ENCODE assay signal across 10 mouse cellular contexts in the genomic region with DNA sequence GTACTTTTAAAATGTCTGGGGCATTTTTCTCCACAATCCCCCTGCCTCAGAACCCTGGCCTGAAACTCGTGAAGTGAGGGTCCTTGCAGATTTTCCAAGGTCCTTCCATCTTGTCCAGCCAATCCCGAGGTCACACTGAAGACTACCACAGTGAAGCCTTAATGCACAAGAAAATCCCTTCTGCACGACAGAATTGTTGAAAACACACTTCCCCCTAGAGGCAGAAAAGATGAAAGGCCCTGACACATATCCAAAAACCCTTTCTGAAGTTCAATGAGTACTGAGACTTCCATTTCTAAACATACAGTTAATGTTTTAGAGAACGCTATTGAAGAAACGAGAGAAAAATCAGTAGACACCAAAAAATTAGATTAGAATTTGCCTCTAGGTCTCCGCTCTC. TPM values are rescaled to one million over a fixed set of nuclear protein-coding genes. Genes with fewer than 3 reads are reported as not detected.
DNase-seq lines count a peak whose midpoint lies in the region; ATAC-seq lines count a peak whose summit lies in the region.
"Had no signal": no experiment of that assay in that cellular context is flagged by ENCODE, and none has a peak within 500 bp of the region (broad histone marks: within the 10 kb centered on the region; RNA-seq: fewer than 3 reads in every experiment).

No protein-coding gene starts in this region.

- no peak for ATAC-seq in hindbrain, embryonic 11.5 days (ENCODE audit: low FRiP score)
- ATAC-seq in hindbrain, embryonic 12.5 days (ENCODE audit: low FRiP score): no peak

- no peaks in the 10 kb centered on the region for H3K9me3 ChIP-seq in hindbrain, embryonic 11.5 days (ENCODE audit: control insufficient read depth, low read length)
- H3K9me3 ChIP-seq in hindbrain, embryonic 12.5 days (replicated peaks): no peaks in the 10 kb centered on the region
- H3K9me3 ChIP-seq: heart, embryonic 13.5 days; liver, embryonic 13.5 days had no signal

- DNase-seq in hindbrain, embryonic 11.5 days (ENCODE audit: low spot score): peak; percentile 8
- DNase-seq in lung, postnatal 10 days: peak; percentile 51
- no peak for DNase-seq in lung, postnatal 25 days (ENCODE audit: low spot score)
- DNase-seq in adipocyte (ENCODE audit: low spot score): peak; percentile 80
- DNase-seq in retina, embryonic 14.5 days (ENCODE audit: low spot score): peak; percentile 59
- no peak for DNase-seq in left cerebral cortex, adult 8-10 months (ENCODE audit: low spot score in 2 of 2)
- DNase-seq: liver, embryonic 13.5 days; thymus, postnatal 25 days had no signal

- no peaks in the 10 kb centered on the region for H3K36me3 ChIP-seq in hindbrain, embryonic 11.5 days (ENCODE audit: control insufficient read depth, insufficient read depth, low read length)
- no peaks in the 10 kb centered on the region for H3K36me3 ChIP-seq in hindbrain, embryonic 12.5 days
- H3K36me3 ChIP-seq: heart, embryonic 13.5 days; liver, embryonic 13.5 days had no signal

- H3K4me3 ChIP-seq in hindbrain, embryonic 11.5 days (ENCODE audit: low read depth, low read length): no peak overlapping the region
- no peak overlapping the region for H3K4me3 ChIP-seq in hindbrain, embryonic 12.5 days
- H3K4me3 ChIP-seq: heart, embryonic 13.5 days; liver, embryonic 13.5 days had no signal

- no peak overlapping the region for H3K9ac ChIP-seq in hindbrain, embryonic 11.5 days (ENCODE audit: low read depth, low read length)
- H3K9ac ChIP-seq in hindbrain, embryonic 12.5 days: no peak overlapping the region
- H3K9ac ChIP-seq: heart, embryonic 13.5 days; liver, embryonic 13.5 days had no signal

- WGBS in hindbrain, embryonic 11.5 days: 51% methylated on average over 6 of the region's 6 CpGs
- WGBS in hindbrain, embryonic 12.5 days: 45% methylated on average over 6 of the region's 6 CpGs

- H3K4me1 ChIP-seq in hindbrain, embryonic 11.5 days (replicated peaks; ENCODE audit: control insufficient read depth, insufficient read depth, low read length): no peaks in the 10 kb centered on the region
- peaks cover 19% of the 10 kb centered on the region for H3K4me1 ChIP-seq in hindbrain, embryonic 12.5 days
- H3K4me1 ChIP-seq: liver, embryonic 13.5 days had no signal

- H3K4me2 ChIP-seq in hindbrain, embryonic 11.5 days (replicated peaks; ENCODE audit: low read depth, low read length): no peak overlapping the region
- no peak overlapping the region for H3K4me2 ChIP-seq in hindbrain, embryonic 12.5 days (replicated peaks)
- H3K4me2 ChIP-seq: heart, embryonic 13.5 days; liver, embryonic 13.5 days had no signal

- H3K27me3 ChIP-seq in hindbrain, embryonic 11.5 days (ENCODE audit: control insufficient read depth, insufficient read depth, low read length): peaks cover 16% of the 10 kb centered on the region
- peaks cover 28% of the 10 kb centered on the region for H3K27me3 ChIP-seq in hindbrain, embryonic 12.5 days
- H3K27me3 ChIP-seq: heart, embryonic 13.5 days had no signal

- H3K27ac ChIP-seq in hindbrain, embryonic 11.5 days (ENCODE audit: low read depth, low read length): no peak overlapping the region
- no peak overlapping the region for H3K27ac ChIP-seq in hindbrain, embryonic 12.5 days
- H3K27ac ChIP-seq: heart, embryonic 13.5 days; liver, embryonic 13.5 days had no signal

RNA-seq across cellular contexts. Expression of a gene that starts 2.8 kb away (rescaled TPM):
- 4.2 and 5.3 TPM in 2 replicates for polyA plus RNA-seq in hindbrain, embryonic 11.5 days (2014; fragmentation: Nextera tagmentation; extraction: Ambion mirVana)
- polyA plus RNA-seq in hindbrain, embryonic 12.5 days (2016; fragmentation: Nextera tagmentation; extraction: Ambion mirVana): 5.3 and 5.5 TPM in 2 replicates
- 10 to 100 TPM in 3 of 4 experiments, 1 to 10 TPM in 1; 9.4 to 11.6 (median 10.6) TPM for total RNA-seq in left cerebral cortex, adult 8-10 months (2022)

Comparison
In these comparisons a context has a peak if more than half of its experiments do, and no peak if none do; other contexts are left out.
1. DNase-seq: peak in hindbrain, embryonic 11.5 days (single experiment), lung, postnatal 10 days (single experiment), adipocyte (single experiment) and retina, embryonic 14.5 days (single experiment); none in lung, postnatal 25 days (single experiment) and left cerebral cortex, adult 8-10 months (0 of 2).